Mouse (Mus musculus): ENCODE measurements around the gene Gsk3b.
"Not testable (repeated sequence)": the region's sequence is repeated elsewhere in the genome, so short reads cannot be mapped to it uniquely, and the experiment has no call there.

Gsk3b gene

DNA sequence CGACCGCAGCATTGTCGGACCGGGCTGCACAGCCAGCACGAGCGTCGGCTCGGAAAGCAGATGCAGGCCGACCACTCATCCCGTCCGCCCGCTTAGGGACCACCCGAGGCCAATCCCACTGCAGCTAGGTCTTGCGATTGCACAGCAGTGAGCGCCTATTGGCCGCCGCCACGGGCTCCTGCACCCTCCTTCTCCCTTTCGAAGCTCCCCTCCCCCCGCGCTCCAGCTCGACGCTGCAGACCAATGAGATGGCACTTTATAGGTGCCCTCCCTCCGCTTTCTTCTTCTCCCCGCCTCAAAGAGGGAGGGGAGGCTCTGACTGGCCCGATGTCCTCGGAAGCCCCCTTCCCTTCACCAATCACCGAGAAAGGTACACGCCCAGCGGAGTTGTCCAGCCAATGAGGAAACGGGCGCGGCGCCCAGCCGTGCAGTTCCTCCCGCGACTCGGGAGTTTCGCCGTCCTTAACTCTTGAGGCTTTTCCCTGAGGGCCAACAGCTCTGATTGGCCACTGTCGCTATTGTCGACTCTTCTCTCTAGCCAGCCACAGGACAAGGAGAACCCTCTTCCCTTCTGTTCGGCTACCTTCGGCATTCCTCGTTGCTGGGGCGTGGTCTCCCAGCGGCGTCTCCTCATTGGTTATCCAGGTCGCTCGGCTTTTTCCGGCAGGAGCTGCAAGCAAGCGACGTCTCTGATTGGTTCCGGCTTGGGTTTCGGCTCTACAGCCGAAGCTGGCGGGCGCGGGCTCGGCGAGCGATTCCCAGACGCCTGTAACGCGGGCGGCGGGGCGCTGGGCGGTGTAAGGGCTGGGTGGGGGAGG, at the start of gene Gsk3b:
Gene Gsk3b, plus strand, starts transcription at position 373 of the 818 bp plus-strand sequence.
- peak; percentile 98 to 100 for DNase-seq

DNA sequence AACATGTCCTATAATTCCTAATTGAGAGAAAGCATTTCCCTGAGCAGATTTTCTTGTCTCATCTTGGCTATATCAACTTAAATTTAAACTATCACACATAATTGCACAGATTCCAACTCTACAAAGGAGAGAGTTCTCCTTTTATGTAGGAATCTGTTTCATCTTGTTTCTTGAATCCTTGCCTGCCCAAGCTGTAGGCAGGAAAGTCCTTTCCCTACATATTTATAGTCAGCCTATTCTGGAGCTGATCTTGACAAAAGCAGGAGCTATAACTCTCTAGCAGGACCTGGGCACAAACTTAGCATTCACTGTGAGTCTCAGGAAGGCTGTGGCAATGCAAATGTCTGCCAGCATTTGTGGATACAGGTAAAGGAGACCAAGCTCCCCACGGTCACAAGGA, 46.6 kb upstream of the Gsk3b start:
- no peak for DNase-seq

DNA sequence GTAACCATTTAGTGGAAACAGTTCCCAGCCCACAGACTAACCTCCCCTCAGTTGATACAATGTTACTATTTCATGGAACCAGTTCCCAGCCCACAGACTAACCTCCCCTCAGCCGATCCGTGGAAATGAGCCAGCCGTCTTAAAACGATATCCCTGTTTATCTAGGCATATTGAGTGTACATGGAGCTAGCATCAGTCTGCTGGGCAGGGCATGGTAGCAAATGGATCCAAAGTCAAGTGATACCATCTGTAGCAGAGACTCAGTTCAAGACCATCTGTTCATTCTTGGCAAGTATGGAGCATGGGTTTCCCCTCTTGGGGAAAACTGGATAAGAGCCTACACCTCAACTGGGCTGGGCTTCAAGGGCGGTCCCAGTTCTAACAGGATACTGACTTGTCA, 44.2 kb upstream of the Gsk3b start:
- DNase-seq, result peak; percentile 61 to 63

DNA sequence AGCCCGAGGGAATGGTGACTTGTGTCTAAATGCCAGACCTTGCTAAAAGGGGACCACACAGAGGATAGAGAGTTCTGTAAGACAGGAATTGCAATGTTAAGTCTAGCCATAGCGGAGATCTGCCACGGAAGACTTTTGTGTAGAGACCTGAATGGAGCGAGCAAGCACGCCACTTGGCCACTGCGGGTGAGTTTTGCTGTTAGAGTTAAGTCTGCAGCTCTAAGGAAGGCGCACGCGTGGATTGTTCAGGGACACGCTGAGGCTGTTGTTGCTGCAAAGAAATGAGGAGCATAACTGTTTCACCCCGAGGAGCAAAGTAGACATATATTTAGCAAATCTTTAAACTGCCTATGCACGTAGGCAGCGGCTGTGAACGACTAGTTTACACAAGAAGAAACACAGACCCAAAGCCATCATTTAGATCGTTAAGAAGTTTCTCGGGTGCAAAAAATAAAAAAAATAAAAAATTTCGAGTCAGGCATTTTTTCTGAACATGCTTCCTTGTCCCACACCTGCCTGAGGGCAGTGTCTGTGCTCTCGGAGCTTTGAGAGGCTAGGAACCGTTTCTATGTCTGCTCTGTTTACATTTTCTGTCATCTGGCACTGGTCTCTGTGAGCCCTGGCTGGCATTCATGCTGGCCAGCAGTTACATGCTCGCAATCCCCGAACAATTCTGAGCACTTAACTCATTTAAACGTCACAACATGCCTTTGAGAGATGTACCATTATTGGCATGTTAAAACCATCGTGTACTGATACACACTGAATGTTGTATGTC, 40.8 kb upstream of the Gsk3b start:
- peak in 1 of 2 experiments; percentile 8 for DNase-seq

DNA sequence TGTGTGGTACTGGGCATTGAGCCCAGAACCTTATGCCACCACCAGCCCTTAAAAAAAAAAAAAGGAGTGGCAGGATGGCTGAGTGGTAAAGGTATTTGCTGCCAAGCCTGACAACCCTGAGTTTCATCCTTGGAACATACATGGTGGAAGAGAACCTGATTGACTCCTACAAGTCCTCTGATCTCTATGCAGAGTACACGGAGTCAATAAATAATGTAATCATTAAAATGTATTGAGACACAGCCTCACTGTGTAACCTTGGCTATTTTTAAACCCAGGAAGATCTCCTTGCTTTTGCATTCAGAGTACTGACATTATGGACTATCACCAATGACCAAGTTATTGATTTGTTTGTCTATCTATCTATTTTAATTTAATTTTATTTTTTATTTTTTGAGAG, 30.9 kb upstream of the Gsk3b start:
- DNase-seq, result no peak

DNA sequence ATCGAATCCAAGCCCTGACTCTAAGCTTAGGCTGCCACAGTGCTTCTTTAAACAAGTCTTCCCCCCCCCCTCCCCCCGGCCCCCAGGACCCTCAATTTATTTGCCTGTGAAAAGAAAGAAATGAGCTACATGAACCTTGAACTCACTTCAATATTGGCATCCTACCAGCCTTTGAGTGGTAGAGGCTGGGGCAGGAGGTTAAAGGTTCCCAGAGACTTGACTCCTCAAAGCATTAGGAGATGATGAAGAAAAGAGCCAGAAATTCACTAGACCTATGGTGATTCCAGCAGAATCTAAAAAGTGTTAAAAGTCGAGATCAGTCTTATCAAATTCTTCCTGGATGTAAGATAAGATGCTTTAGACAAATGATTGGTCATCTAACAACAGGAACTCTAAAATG, 30.0 kb upstream of the Gsk3b start:
- no peak for DNase-seq

DNA sequence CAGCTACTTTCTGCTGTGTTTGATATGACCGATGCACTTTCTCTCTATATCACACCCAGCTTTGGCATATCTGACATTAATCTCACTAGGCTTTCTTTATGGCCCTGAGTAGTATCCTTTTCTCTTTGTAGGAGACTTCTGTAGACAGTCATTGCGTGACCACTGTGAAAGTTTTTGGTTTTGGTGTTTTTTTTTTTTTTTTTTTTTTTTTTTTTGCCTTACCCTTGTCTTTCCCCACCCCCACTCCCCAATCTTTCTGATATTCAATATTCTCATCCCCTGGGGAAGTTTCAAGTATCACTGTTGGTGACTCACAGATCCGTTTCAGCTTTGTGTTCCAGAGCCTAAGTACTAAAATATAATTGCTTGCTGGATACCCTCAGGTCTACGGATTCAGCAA, 29.2 kb upstream of the Gsk3b start:
- no peak for DNase-seq

DNA sequence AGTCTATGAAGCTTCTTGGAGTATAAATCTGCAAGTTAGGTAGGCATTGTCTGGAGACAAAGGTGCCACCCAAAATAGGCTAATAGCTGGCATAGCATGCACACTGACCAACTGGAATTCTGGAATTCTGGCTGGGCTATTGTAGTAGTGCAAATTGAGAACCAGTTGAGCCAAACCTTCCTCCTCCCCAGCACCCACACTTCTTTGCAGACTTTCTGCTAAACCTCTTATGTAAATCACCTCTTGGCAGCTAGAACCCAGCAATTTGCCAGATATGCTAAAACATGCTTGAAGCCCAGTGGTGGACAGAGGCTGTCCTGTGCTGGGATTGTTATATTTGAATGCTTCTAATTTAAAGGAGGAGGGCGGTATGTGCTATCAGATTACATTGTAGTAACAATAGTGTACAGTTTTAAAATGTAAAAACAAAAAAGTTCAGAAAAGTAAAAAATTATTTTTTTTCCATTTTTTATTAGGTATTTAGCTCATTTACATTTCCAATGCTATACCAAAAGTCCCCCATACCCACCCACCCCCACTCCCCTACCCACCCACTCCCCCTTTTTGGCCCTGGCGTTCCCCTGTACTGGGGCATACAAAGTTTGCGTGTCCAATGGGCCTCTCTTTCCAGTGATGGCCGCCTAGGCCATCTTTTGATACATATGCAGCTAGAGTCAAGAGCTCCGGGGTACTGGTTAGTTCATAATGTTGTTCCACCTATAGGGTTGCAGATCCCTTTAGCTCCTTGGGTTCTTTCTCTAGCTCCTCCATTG, 14.8 kb upstream of the Gsk3b start:
- DNase-seq, result not testable (repeated sequence)

DNA sequence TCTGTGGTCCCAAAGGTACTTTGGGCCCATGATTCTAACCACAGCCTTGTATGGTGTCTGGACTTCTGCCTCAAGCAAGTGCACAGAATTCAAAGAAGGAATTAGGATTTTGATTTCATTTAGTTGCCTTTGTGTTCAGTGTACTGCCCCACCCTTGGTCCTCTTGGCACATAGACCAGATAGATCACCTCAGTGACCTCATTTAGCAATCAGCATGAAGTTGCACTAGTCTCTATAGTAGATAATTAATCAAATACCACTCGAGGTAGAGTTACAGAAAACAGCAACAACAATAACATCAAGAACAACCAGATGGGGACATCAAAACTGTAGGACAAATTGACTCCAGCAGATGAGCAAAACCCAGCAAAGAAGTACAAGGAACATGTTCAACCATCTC, 8.6 kb upstream of the Gsk3b start:
- no peak for DNase-seq

DNA sequence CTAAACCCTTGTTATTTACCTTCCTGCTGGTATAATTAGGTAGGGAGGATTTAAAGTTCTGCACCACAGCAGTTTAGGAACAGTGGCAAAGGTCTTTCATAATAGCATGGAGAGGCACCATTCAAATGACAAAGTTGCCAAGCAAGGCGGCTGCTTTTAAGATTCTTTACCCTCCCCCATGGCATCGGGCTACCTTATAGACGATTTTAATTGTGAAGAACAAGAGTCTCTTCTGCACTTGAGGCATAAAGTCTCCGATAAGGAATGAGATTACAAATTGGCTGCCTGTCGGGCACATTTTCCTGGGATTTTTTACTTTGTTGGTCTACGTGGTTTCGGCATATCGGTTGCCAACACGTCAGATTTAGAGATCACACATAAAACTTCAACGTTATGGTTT, 1.6 kb upstream of the Gsk3b start:
- DNase-seq, result peak in 1 of 2 experiments; percentile 30

DNA sequence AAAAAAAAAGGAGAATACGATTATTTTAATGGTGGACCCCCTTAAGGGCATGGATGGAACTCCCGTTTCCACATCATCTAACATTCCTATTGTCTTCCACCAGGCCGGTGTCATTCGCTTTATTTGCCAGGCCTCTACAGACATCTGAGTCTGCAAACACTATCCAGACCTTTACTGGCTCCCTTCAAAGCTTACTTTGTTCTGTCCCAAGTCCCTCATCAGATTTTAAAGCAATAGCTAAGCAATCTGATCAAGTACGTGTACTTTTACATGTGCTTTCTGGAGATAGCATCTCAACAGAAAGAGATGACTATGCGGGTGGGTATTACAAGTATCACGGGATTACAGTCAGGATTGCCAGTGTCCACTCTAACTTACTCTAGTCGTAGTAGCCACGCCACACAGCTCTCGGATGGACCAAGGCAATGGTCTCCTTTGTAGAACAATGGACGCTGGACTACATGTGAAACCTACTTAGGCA, 1.1 kb upstream of the Gsk3b start:
- DNase-seq, result no peak

DNA sequence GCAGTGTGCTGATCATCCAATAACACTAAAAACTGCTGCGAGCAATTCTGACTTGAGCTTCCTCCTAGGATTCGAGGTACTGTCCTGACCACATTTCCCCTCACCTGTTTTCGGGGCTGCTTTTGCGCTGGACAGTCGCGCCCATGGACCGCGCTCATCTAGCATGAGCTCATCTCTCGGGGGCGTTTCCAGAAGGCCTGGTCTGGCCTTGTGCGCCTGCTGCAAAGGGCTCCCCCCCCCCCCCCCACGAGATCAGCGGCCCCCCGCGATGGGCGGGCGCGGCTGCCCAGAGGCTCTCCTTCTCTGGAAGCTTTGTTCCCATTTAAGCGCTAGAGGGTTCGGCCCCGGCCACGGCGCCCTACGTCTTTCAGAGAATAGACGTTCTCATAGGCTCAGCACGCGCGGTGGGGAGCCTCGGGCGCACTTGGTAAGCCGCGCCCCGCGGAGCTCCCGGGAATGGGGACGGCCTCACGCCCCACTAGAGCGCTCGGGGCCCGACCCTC, 624 bp upstream of the Gsk3b start:
- no peak for DNase-seq

DNA sequence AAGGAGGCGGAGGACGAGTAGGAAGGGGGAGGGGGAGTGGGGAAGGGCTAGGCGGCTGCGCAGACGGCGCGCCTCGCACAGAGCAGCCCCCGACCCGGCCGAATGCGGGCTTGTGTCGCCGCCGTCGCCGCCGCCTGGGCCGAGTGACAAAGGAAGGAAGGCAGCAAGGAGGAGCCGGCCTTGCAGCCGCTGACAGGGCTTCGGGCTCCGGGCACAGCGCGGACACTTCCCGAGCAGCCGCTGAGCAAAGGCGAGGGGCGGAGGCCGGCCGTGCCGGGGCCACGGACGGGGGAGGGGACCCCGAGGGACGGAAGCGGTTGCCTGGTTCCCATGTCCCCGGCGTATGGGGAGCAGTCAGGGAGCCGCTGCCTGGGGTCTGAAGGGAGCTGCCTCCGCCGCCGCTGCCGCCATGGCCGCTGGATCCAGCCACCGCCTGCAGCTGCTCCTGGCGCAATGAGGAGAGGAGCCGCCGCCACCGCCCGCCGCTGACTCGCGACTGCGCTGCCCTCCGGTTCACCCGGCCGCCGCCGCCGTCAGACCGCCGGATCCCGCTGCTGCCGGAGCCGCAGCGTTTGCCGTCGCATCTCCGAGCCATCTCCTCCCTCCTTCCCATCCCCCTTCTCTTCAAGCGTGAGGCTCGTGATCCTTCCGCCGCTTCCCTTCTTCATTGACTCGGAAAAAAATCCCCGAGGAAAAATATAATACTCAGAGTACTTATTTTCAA, 808 bp downstream of the Gsk3b start:
- peak in 1 of 2 experiments; percentile 67 for DNase-seq

DNA sequence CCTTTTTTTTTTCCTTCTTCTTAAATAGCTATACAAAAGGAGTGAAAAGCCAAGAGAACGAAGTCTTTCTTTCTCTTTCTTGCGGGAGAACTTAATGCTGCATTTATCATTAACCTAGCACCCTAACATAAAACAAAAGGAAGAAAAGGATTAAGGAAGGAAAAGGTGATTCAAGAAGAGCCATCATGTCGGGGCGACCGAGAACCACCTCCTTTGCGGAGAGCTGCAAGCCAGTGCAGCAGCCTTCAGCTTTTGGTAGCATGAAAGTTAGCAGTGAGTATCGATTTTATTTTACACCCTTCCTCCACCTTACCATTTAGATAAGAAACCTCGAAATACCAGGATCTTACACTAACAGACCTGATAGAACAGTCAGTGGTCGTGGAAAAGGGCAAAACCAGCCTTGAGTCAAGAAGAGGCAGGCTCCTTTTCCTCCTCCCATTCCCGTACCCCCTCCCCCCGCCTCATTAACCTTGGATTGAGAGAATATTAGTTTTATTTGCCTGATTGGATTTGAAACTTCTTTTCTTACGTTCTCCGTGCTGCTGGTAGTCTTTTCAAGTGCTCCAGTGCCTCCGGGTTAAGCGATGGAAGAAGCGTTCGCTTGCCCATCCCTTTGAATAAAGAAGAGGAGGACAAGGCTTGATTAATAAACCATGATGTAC, 1.7 kb downstream of the Gsk3b start:
- no peak for DNase-seq

DNA sequence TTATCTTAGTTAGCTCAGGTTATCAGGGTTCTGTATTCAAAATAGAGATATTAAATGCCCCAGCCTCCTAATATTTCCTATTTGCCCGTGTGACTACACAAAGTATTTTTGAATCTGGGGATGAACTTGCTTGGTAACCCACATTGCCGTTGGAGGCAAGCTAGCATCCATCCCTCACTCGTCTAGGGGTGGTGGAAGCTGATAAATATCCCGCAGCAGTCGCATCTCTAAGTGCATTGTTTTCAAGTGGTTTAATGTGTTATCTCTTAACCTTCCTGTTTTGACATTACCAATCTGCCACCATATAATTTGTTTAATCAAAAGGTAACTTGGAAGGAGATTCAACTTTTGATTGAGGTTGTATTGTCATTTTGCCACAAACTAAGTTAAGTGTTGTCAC, 2.2 kb downstream of the Gsk3b start:
- DNase-seq, result no peak

DNA sequence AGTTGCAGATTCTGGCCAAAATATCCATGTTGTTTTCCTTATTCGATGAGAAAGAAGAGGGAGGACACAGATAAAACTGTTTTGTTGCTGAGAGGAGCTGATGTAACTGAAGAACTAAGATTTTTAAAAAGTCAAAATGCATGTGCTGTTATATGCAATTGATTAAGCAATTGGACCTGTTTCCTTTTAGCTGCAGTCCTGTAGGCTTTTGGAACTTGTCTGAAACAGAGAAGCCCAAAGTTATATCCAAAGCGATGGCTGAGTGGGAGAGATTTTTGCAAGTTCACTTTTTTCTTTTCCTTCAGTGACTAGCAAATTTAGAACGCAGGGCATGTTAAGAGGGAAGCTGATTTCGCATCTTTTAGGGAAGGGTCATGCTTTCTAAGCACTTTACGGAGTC, 2.9 kb downstream of the Gsk3b start:
- no peak for DNase-seq

DNA sequence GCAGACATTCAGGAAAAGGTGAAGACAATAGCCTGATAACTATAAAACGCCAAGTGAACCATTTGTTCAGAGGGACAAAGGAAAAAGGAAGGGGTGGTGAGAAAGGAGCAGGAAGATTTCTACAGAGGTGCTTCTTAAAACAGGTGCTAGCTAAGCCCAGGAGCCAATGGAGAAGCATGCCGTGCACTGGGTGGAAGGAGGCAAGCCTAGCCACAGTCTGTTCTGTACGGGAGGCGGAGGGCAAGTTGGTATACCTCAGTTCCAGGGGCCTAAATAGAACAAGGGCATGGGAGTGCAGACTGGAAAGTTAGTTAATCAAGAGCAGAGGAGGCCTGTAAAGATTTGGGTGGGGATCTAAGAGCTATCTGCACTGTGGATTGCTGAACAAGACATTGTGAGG, 3.8 kb downstream of the Gsk3b start:
- DNase-seq, result peak; percentile 34 to 39

DNA sequence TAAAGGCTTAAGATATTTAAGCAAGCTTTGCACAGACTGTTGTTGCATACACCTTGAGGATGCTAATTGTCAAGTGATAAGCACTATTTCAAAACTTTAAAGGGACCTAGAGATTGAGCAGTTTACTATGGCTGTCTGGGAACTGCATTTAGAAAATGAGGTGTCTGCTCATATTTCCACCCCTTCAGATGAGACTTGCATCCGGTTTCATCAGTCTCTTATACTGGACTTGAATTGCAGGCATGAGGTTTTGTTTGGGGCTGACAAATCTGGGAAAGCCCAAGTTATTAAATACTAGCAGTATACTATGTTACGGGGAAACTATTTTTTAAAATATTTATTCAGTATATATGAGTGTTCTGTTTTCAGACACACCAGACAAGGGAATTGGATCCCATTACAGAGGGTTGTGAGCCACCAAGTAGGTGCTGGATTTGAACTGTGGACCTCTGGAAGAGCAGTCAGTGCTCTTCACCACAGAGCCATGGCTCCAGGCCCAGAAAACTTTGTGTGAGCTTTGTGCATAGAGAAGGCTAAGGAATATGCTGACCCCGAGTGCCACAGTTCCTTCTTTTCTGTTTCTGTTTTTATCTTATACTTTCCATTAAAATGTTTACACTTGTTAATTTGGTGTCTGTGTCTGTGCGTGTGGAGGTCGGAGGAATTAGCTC, 6.5 kb downstream of the Gsk3b start:
- DNase-seq, result no peak

DNA sequence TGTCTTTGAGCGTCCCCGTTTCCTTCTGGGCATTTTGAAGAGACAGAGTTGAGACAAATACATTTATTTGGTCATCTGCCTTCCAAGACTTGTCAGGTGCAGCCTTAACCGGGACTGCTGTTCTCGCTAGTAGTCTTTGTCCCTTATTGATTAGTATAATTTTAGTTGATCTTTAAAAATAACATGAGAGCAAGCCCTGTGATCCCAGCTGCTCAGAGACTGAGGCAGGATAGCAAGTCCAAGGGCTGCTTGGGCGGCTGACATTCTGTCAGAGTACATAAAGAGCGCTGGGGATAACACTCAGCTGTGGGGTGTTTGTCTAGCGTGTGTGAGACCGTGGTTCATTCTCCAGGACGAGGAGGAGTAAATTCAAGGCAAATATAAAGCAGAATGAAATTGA, 8.7 kb downstream of the Gsk3b start:
- no peak for DNase-seq

DNA sequence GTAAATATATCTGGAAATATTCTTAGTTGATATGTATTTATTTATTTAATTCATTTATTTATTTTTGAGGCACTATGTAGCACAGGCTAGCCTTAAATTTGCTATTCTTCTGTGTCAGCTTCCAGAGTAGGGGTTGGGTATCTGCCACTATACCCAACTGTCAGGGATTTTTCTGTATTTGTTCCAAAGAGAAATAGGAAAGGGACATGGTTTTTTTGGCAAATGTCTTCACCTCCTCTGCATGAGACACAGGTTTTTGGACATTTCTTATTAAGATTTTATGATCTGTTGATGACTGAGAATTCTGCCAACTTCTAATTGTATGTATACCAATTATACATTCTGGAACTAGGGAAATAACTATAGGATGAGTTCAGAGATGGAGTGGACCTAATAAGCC, 10.5 kb downstream of the Gsk3b start:
- no peak for DNase-seq

DNA sequence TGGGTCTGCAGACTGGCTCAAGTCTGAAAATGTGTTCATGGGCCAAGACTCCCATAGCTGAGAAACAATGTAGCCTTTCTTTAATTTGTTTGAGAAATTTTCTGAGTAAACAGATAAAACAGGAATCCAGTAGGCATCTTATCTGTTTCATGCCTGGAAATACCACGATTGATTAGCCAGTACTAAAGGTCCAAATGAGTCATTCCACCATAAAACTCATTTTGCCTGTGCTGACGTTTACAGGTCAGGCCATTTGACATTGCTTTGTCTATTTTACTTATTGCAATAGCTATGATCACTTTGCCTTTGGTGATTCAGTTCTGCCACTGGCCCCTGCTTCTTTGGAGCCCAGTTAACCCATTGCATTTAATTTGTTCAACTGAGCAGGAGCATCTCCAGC, 11.8 kb downstream of the Gsk3b start:
- DNase-seq, result no peak

All from cerebellum, adult 18-20 months (tissue).